Mouse (Mus musculus) regulatory T cell (primary cell): ENCODE measurements around the gene Wdr70.

Experiments used
- in situ Hi-C: fragments of 300-600 bp; cut with MboI, MseI; formaldehyde crosslinking; loops from one replicate; pipeline ENCODE4 v1.15.1; 2025; ENCODE audit warnings: high pct_unique_total_duplicates

Gene Wdr70

GRCm38 (mm10) chr15:8030643-8031042 lies 68.4 kb downstream of the Wdr70 start:
- in situ Hi-C loops = no loop called here

- in situ Hi-C loops = no loop called here
These were observed 71.5 kb downstream of the Wdr70 start for GRCm38 (mm10) chr15:8027503-8027902.

- in situ Hi-C loops = loop anchor here (25.0 kb wide), 1 partner anchor 549 kb away; no protein-coding TSS in a partner anchor
These were observed 87.6 kb downstream of the Wdr70 start for GRCm38 (mm10) chr15:8011418-8011817.

- in situ Hi-C loops = loop anchor here (25.0 kb wide), 1 partner anchor 545 kb away; no protein-coding TSS in a partner anchor
These were observed 91.6 kb downstream of the Wdr70 start for GRCm38 (mm10) chr15:8007413-8007812.

GRCm38 (mm10) chr15:8006056-8006455 lies 93.0 kb downstream of the Wdr70 start:
- in situ Hi-C loops = loop anchor here (25.0 kb wide), 1 partner anchor 544 kb away; no protein-coding TSS in a partner anchor

- in situ Hi-C loops = loop anchor here (25.0 kb wide), 1 partner anchor 543 kb away; no protein-coding TSS in a partner anchor
These were observed 93.5 kb downstream of the Wdr70 start for GRCm38 (mm10) chr15:8005506-8005905.

- in situ Hi-C loops = loop anchor here (25.0 kb wide), 1 partner anchor 541 kb away; no protein-coding TSS in a partner anchor
These were observed 95.2 kb downstream of the Wdr70 start for GRCm38 (mm10) chr15:8003789-8004188.

- in situ Hi-C loops = no loop called here
These were observed 100.0 kb downstream of the Wdr70 start for GRCm38 (mm10) chr15:7998843-7999546.

GRCm38 (mm10) chr15:7998095-7998494 lies 100.9 kb downstream of the Wdr70 start:
- in situ Hi-C loops = no loop called here

- in situ Hi-C loops = no loop called here
These were observed 105.3 kb downstream of the Wdr70 start for GRCm38 (mm10) chr15:7993721-7994120.

DNA sequence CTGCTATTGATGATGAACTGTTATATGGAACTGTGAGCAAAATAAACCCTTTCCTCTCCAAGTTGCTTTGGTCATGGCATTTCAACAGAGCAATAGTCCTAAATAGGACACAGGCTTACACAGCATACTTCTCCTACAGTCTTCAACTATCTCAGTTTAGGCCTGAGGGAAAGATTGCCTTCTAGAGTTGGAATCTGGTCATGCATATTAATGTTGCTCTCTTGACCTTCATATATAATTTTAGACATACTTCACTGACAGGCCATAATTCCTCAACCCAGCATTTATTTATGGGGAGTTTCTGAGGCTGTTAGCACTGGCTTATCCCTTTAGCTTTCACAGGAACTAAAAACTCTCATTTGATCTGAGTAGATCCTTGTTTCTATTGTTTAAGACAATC lies 108.9 kb downstream of the Wdr70 start:
- in situ Hi-C loops = no loop called here

DNA sequence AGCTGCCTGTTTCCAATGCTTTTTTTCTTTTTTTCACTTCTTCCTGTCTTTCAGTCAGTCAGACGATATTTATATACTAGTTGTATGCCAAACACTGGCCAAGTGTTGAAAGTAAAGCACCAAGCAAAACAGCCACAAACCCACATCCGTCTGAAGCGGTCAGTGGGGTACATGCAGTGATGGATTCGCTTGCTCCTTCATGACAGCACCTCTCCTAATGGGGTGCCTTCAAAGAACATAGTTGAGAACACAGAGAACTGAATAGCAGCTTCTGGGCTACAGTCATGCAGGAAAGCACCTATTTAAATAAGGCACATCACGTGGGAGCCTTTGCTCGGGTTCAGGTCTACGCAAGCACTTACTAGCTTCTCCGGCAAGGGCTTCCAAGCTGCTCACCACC lies 111.6 kb downstream of the Wdr70 start:
- in situ Hi-C loops = no loop called here

- in situ Hi-C loops = no loop called here
These were observed 112.7 kb downstream of the Wdr70 start for GRCm38 (mm10) chr15:7986274-7986673.

GRCm38 (mm10) chr15:7978640-7979039 lies 120.4 kb downstream of the Wdr70 start:
- in situ Hi-C loops = no loop called here

GRCm38 (mm10) chr15:7976775-7977174 lies 122.2 kb downstream of the Wdr70 start:
- in situ Hi-C loops = no loop called here

- in situ Hi-C loops = no loop called here
These were observed 124.6 kb downstream of the Wdr70 start for GRCm38 (mm10) chr15:7974368-7974767.

DNA sequence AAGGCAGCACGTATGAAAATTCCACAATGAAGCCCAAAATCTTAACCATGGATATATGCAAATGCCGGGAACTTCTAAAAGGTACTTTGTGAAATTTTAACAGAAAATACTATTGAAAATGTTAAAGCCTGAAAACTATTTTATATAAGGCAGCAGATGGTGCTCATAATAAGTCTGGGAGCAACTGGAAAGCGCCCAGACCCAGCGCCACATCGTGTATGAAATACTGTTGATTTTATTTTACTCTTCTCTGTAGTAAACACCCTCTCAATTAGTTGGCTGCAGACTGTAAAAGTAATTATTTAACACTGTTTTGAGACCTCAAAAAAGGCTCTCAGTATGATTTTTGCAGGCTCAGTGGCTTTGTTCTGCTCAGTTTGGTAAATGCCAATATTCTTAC lies 126.5 kb downstream of the Wdr70 start:
- in situ Hi-C loops = no loop called here

DNA sequence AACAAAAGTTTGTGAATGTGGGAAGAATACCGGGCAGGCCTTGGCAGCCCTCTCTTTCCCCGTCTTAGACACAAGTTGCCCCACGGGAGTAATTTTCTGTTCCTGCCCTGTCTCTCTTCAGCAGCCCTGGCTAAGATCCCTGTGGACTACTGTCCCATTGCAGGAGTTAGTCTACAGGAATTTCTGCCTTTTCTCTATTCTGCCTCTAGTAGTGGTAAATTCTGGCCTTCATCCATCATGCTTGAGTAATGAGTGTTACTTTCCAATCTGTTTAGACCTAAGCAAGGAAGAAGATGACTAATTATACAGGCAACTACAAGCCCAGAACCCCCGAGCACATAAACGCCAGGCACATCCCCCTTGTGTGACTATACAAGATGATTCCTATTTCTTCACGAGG lies 136.2 kb downstream of the Wdr70 start:
- in situ Hi-C loops = loop anchor here (5.0 kb wide), 1 partner anchor 60 kb away; no protein-coding TSS in a partner anchor

DNA sequence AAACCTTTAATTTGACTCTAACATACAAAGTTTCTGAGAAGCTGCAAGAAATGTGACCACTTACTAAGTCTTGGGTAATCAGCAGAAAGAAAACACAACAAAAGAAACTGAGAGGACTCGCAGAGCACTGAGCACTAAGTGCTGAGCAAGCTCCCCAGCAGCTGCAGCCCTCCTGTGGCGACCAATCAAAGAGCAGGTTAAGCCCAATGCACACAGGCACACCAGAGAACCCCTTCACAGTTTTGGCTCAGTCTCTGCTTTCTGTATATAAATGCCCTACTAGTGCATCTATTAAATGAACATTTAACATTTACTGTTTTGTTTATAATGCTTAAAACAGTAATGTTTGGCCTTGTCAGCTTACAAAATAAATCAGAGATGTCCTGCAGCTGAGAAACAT lies 137.5 kb downstream of the Wdr70 start:
- in situ Hi-C loops = loop anchor here (5.0 kb wide), 1 partner anchor 59 kb away; no protein-coding TSS in a partner anchor

GRCm38 (mm10) chr15:7956899-7957298 lies 142.1 kb downstream of the Wdr70 start:
- in situ Hi-C loops = no loop called here

GRCm38 (mm10) chr15:7950561-7950960 lies 148.4 kb downstream of the Wdr70 start:
- in situ Hi-C loops = no loop called here

GRCm38 (mm10) chr15:7941690-7942089 lies 157.3 kb downstream of the Wdr70 start:
- in situ Hi-C loops = no loop called here

DNA sequence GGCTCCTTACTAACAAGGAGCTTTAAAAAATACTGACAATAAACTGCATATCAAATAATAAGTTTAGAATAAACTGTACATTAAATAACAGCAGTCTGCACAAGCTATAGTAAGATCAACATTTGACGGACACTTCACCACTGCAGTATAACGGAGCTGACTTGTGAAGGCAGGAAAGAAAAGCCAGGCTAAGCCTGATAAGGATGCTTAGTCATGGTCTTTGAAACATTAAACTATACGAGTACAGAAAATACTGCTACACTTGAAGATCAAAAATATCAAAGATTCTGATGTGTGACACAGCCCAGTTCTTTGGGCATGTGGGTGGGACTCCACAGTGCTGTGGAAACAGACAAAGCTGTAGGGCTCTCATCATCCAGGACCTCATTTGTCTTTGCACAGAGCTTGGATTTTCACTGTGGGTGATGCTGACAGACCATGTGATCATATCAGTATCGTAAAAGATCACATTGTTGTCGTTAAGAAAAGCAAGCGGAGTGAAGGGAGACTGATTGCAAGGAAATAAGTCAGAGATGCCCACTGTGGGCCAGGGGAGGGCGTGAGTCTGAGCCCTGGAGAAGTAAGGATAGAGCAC lies 163.3 kb downstream of the Wdr70 start:
- in situ Hi-C loops = no loop called here
